Mouse (Mus musculus): ENCODE data around the gene Ralgapa2.

DNA sequence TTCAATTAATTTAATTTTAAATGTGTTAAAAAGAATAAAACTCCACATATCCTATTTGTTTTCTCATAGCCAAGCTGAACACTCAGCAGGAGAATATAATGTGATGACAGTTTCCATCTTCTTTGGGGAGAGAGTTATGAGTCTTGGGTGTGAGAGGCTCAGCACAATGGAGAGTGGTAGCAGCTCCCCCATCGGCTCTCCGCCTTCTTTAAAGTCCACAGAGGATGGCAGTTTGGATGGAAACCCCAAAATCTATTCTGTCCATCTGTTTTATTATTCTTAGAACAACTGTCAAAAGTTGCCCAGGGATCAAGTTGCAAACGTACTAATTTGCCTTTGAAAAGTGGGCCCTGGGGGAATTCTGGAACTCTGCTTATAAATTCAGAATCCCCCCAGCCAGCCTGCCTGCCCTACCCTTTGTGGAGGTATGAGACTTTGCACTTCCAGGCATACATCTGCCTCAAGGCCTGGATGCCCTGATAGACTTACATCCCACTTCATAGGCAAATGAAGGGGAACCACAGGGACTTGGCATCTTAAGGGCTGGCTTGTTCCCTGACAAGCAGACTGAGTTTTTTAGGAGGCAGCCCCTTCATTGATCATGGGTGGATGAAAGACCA, 212.2 kb downstream of the Ralgapa2 start:
- TF ChIP-seq GATA1 (IDR thresholded peaks at IDR 0.05; ENCODE audit: low read length) (no peak), TAL1 (IDR thresholded peaks at IDR 0.05; ENCODE audit: low read length) (no peak)

Measured in erythroblast, embryonic 14.5 days (primary cell).